Mouse (Mus musculus) bone marrow macrophage, adult 2 months (primary cell): ENCODE data around the gene Plpp1.

ENCODE experiments used
- CTCF ChIP-seq: IDR thresholded peaks from 2 replicates; pipeline ENCODE4 v1.5.1; 2012; ENCODE audit warnings: low read depth, mild to moderate bottlenecking, low read length, moderate library complexity
- POLR2A ChIP-seq: IDR thresholded peaks from 2 replicates; pipeline ENCODE4 v1.6.1; 2012; ENCODE audit warnings: mild to moderate bottlenecking, low read depth, low read length, borderline replicate concordance

DNA sequence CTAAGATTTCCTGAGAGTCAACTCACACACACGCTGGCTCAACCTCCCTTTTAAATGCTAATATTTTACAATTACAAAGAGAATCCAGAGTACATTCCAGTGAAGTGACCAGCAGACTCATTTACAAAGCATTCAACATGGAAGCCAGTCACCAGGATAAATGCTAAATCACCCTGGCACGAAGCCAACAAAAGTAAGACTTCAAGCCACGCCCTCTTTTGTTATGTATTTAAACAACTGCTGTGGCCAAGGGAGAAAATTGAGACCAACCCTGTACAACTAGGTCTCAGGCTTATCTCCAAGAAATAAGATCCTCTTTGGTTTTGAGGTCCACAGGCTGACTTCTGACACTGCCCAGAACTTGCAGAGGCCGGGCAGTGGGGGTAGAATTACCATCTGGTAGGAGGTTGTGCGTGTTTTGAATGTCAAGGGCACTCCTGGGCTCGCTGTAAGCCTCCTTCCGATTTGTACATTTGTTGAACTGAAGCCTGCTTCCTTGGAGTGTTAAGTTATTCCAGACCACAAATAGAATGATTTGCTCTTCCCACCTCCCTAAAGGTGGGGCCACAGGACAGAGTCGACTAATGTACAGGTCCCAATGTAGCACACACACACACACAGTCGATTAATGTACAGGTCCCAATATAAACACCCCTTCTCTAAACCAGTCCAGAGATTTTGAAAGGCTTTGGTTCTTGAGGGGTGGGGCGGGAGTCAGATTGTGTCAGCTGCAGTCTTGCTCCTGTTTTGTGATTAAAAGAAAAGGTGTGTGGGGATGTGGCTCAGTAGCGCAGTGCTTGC, 29.9 kb upstream of the Plpp1 start:
- TF ChIP-seq POLR2A: no peak
- TF ChIP-seq CTCF: no peak
